Mouse (Mus musculus) embryonic facial prominence, embryonic 13.5 days (tissue): ENCODE measurements around the gene Maml3. TPM values are rescaled to one million over a fixed set of nuclear protein-coding genes. Genes with fewer than 3 reads are reported as not detected.

Experiments
- ATAC-seq: fragments of 200-750 bp; cut with Nextera tagmentation; 2 replicates; pipeline ENCODE4 v1.8.0; 2017; ENCODE audit warnings: low read depth; ENCODE audit not compliant: insufficient number of reproducible peaks, insufficient read depth, low FRiP score, low TSS enrichment
- H3K27ac ChIP-seq: fragments of 300-500 bp; sonication (generic); 2 replicates; pipeline ENCODE4 v1.5.1; 2015; ENCODE audit warnings: moderate library complexity, mild to moderate bottlenecking, inconsistent platforms
- H3K27me3 ChIP-seq: fragments of 300-500 bp; sonication (generic); 2 replicates; pipeline ENCODE4 v1.6.1; 2015; ENCODE audit warnings: mild to moderate bottlenecking, inconsistent platforms
- H3K36me3 ChIP-seq: fragments of 300-500 bp; sonication (generic); 2 replicates; pipeline ENCODE4 v1.6.1; 2015; ENCODE audit warnings: mild to moderate bottlenecking, inconsistent platforms
- H3K4me1 ChIP-seq: fragments of 300-500 bp; sonication (generic); 2 replicates; pipeline ENCODE4 v1.6.1; 2015; ENCODE audit warnings: inconsistent platforms
- H3K4me2 ChIP-seq: fragments of 300-500 bp; sonication (generic); 2 replicates; pipeline ENCODE4 v1.6.1; 2015; ENCODE audit warnings: moderate library complexity, mild to moderate bottlenecking, inconsistent platforms
- H3K4me3 ChIP-seq: fragments of 300-500 bp; sonication (generic); 2 replicates; pipeline ENCODE4 v1.5.1; 2015; ENCODE audit warnings: mild to moderate bottlenecking, inconsistent platforms
- H3K9ac ChIP-seq: fragments of 300-500 bp; sonication (generic); 2 replicates; pipeline ENCODE4 v1.6.1; 2015; ENCODE audit warnings: mild to moderate bottlenecking, inconsistent platforms
- H3K9me3 ChIP-seq: fragments of 300-500 bp; sonication (generic); 2 replicates; pipeline ENCODE4 v1.6.1; 2016; ENCODE audit warnings: inconsistent platforms
- WGBS: fragments of 180-500 bp; shearing (Covaris S2); methylation state at CpG from one replicate; pipeline ENCODE4 v1.1.7; 2015; ENCODE audit warnings: mixed read lengths; 5-methylcytosine and 5-hydroxymethylcytosine counted together
- polyA plus RNA-seq: library from polyadenylated mRNA; unstranded; fragments of >200 nt; fragmentation: Nextera tagmentation; extraction: Ambion mirVana; gene quantifications from 2 replicates; pipeline ENCODE4 v1.2.1, GENCODE M21; 2015

Maml3 gene
- polyA plus RNA-seq, 1 experiment from 2014 or later = 6.5 TPM

DNA sequence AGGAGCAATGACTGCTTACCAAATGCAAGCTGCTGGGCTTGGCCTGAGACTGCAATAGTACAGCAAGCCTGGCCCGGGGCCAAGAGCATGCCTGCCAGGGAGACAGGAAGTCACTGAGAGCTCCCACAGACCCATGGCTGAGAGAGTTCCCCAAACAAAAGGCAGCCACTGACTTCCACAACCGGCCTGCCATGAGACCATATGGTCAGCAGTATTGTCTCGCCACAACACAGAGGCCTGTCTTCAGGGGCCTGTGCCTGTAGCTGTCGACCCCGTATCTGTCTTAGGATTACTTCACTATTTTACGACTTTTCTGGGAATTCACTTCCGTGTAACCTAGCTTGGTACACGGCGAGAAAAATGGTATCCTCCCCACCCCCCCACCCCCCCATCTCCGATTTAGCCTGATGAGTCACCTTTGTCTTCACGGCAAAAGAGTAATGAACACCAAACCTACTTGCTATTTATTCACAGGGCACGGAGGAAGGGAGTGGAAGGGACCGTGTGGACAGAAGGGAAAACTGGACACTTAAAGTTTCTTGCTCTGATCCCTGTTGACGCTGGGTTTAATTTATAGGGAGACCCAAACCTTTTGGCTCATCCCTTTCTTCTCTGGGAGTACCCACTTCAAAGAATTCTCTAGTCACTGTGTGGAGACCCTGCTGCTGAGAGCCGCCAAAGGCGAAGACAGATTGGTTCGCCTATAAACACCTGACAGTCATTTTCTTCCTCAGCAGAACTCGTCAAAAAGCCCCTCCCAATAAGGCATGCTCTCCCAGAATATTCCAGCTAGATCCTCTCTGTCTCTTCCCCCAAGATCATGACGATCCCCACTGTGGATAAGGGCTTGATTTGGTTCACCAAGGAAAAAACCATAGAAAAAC is 16.2 kb downstream of the Maml3 start:
- Histone ChIP-seq H3K4me3 (peak overlapping the region; percentile 8; the same call in 1 of the 2 replicates), H3K4me2 (peak overlapping the region; percentile 49), H3K27me3 (no peaks in the 10 kb centered on the region), H3K4me1 (peaks cover 42% of the 10 kb centered on the region), H3K9ac (0 out of 2 replicates have a peak overlapping the region, but pooled peaks have one; percentile 54), H3K9me3 (no peaks in the 10 kb centered on the region), H3K27ac (peak overlapping the region; percentile 78), H3K36me3 (no peaks in the 10 kb centered on the region)
- WGBS = 21% methylated on average over 19 of the region's 19 CpGs
- peak; percentile 66; the same call in 1 of the 2 replicates for ATAC-seq

DNA sequence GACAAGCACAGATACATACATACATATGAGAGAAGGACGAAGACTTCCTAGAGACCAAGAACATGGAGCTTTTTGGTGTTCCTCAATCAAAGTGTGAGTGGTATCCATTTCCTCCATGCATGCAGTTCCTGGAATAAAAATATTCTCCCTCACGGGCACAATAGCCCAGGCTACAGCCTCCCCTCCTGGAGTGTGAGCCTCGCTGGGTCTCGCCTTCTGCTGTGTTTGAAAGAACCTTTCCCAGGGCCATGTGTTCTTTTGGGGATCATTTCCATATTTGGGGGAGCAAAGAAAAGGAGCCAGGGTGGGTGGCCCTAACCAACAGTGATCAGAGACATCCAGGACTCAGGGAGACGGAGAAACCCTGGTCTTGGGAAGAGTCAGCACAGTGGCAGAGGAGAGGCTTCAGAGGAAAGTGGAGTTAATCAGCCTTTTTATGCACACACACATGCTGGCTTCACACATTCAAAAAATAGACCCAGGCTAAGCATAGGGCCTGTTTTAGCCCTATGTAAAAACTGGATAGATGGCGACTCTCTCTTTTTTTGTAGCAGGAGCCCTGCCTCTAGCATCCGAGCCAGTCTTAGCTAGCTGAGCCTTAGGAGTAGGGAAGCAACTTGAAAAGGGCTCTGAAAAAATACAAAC is 17.1 kb downstream of the Maml3 start:
- no peak overlapping the region; the same call in 1 of the 2 replicates for H3K4me2 ChIP-seq
- no peak overlapping the region for H3K4me3 ChIP-seq
- H3K27ac ChIP-seq = peak overlapping the region; percentile 78
- H3K9ac ChIP-seq = no peak overlapping the region
- peaks cover 42% of the 10 kb centered on the region for H3K4me1 ChIP-seq
- H3K36me3 ChIP-seq = no peaks in the 10 kb centered on the region
- no peak for ATAC-seq
- H3K27me3 ChIP-seq = no peaks in the 10 kb centered on the region
- no peaks in the 10 kb centered on the region for H3K9me3 ChIP-seq
- WGBS = 61% methylated on average over 7 of the region's 7 CpGs

DNA sequence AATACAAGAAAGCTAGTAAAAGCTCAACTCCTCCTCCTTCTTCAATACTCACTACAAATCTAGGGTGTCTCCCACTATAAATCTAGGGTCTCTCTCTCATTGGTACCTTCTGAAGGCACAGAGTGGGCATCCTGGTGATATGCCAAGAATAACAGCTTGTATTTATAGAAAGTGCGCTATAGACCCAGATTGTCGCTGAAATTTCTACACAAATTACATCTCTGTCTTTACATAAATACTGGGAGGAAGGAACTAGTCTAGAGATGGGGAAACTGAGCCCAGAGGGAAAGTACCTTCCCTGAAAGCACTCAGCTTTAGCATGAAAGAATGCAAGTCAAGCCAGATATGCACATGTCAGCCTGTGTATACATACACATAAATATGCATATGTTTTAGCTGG is 26.1 kb downstream of the Maml3 start:
- H3K36me3 ChIP-seq = no peaks in the 10 kb centered on the region
- no peak overlapping the region for H3K9ac ChIP-seq
- H3K4me3 ChIP-seq = no peak overlapping the region
- no peaks in the 10 kb centered on the region for H3K27me3 ChIP-seq
- no peak overlapping the region for H3K4me2 ChIP-seq
- H3K27ac ChIP-seq = no peak overlapping the region
- H3K9me3 ChIP-seq = no peaks in the 10 kb centered on the region
- ATAC-seq = no peak
- H3K4me1 ChIP-seq = peaks cover 4% of the 10 kb centered on the region; the same call in 1 of the 2 replicates
- 81% methylated on average over 2 of the region's 2 CpGs for WGBS

DNA sequence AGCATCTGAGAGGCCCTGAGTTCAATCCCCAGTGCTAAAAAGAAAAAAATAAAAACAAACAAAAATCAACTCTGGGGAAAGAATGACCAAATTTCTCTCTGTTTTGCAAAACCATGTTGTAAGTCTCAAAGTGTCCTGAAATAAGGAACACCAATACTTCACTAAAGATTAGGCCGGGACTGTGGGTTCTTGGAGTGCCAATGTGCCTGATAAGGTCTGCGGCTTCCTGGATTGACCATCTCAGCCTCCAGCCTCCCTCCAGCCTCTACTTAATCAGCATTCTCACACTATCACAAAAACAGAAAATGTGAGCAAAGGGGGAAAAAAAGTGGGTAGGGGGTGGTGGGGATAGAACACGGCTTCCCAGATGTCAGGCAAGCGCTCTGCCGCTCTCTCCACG is 30.9 kb downstream of the Maml3 start:
- no peaks in the 10 kb centered on the region for H3K27me3 ChIP-seq
- H3K4me1 ChIP-seq = peaks cover 28% of the 10 kb centered on the region
- H3K36me3 ChIP-seq = no peaks in the 10 kb centered on the region
- no peak overlapping the region for H3K9ac ChIP-seq
- H3K27ac ChIP-seq = no peak overlapping the region; the same call in 1 of the 2 replicates
- H3K9me3 ChIP-seq = no peaks in the 10 kb centered on the region
- ATAC-seq = no peak
- H3K4me3 ChIP-seq = no peak overlapping the region
- 77% methylated on average over 6 of the region's 6 CpGs for WGBS
- H3K4me2 ChIP-seq = no peak overlapping the region

DNA sequence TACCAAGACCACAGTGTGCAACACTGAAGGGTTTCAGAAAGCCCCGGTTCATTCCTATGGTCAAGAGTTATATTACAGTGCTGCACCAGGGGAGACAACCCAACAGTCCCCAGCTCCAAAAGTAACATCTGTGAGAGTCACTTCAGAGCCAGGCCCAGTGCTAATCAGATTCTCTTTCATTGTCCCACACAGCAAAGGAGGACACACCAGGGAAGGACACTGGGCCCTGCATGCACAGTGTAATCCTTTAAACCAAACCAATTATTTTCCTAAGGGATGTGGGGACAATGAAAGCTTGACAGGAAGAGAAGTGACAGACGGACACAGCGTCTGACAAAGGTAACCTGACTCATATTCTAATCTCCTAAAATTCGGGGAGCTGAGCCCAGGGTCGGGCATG is 32.9 kb downstream of the Maml3 start:
- Histone ChIP-seq H3K4me3 (no peak overlapping the region), H3K4me2 (no peak overlapping the region), H3K4me1 (peaks cover 28% of the 10 kb centered on the region), H3K36me3 (no peaks in the 10 kb centered on the region), H3K27ac (no peak overlapping the region), H3K9ac (no peak overlapping the region), H3K9me3 (no peaks in the 10 kb centered on the region), H3K27me3 (no peaks in the 10 kb centered on the region)
- ATAC-seq = no peak
- WGBS = 39% methylated on average over 5 of the region's 5 CpGs

DNA sequence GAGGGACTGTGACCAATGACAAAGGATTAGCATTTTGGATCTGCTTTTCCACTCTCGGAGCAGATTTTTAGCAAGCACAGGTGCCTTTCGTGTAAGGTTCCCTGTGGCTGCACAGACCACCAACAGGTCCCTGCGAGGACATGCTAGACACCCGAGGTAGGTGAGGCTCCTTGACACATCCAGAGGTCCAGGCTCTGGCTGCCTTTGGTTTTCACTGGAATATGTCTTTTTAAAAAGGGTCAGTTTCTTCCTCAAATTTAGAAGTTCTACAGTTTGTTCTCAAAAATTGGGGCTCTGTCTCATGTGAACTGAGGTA is 34.8 kb downstream of the Maml3 start:
- no peaks in the 10 kb centered on the region for H3K27me3 ChIP-seq
- peaks cover 28% of the 10 kb centered on the region for H3K4me1 ChIP-seq
- peak overlapping the region; percentile 40 for H3K4me3 ChIP-seq
- no peak for ATAC-seq
- H3K9me3 ChIP-seq = no peaks in the 10 kb centered on the region
- no peak overlapping the region for H3K27ac ChIP-seq
- no peaks in the 10 kb centered on the region for H3K36me3 ChIP-seq
- WGBS = 8% methylated on average over 4 of the region's 4 CpGs
- H3K4me2 ChIP-seq = peak overlapping the region; percentile 63
- H3K9ac ChIP-seq = peak overlapping the region; percentile 67; the same call in 1 of the 2 replicates

DNA sequence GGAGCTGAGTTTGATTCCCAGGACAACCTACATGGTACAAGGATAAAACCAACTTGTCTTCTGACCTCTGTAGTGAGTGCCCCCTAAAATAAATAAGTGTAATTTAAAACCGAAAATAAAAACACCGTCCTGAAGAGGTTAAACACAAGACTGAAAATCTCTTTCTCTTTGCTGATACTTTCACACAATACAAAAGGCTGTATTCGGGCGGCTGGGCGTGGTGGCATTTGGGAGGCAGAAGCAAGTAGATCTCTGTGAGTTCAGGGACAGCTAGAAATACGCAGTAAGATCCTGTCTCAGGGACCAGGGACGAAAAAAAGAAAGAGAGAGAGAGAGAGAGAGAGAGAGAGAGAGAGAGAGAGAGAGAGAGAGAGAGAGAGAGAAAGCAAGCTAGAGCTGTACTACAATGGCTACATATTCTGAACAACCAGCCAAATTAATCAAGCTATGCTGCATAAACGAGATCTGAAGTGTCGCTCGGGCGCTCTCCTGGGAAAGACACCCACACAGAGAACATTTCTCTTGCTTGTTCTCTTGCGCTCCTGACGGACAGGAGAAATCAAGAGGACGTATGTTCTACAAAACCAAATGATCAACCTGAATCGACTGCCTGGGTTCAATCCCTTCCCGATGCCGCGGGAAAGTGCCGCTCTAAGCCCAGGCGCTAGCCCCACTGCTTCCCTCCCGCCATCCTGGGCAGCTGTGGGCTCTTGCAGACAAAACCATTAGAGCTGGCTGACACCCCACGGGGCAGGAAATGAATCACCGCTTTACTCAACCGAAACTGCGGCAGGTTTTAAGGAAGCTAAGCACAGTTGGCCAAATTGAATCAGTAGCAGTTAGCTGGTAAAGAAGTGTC is 35.3 kb downstream of the Maml3 start:
- Histone ChIP-seq H3K9ac (peak overlapping the region; percentile 67), H3K27ac (no peak overlapping the region), H3K9me3 (no peaks in the 10 kb centered on the region), H3K36me3 (no peaks in the 10 kb centered on the region), H3K4me3 (peak overlapping the region; percentile 40), H3K27me3 (no peaks in the 10 kb centered on the region), H3K4me2 (peak overlapping the region; percentile 63), H3K4me1 (peaks cover 28% of the 10 kb centered on the region)
- 14% methylated on average over 25 of the region's 25 CpGs for WGBS
- ATAC-seq = no peak

DNA sequence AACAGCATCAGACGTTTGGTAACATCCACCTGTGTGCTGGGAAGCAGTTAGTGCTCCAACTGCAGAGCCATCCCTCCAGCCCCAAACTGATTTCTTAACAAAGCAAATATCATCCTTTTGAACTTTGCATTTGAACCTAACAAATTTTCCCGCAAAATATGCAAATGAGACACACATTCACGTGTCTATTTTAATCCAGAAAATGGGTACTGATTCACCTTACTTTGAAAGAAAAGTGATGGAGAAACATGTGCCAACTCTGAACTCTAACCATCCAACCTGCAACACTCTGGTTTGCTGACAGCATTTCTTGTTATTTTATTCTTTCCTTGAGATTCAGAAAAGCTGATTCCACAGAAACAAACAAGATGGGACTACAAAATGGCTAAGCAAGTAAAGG is 36.0 kb downstream of the Maml3 start:
- Histone ChIP-seq H3K27me3 (no peaks in the 10 kb centered on the region), H3K27ac (no peak overlapping the region), H3K4me3 (no peak overlapping the region), H3K4me1 (peaks cover 24% of the 10 kb centered on the region), H3K36me3 (no peaks in the 10 kb centered on the region), H3K9me3 (no peaks in the 10 kb centered on the region), H3K9ac (no peak overlapping the region), H3K4me2 (no peak overlapping the region)
- no peak for ATAC-seq
- 68% methylated on average over 3 of the region's 3 CpGs for WGBS

DNA sequence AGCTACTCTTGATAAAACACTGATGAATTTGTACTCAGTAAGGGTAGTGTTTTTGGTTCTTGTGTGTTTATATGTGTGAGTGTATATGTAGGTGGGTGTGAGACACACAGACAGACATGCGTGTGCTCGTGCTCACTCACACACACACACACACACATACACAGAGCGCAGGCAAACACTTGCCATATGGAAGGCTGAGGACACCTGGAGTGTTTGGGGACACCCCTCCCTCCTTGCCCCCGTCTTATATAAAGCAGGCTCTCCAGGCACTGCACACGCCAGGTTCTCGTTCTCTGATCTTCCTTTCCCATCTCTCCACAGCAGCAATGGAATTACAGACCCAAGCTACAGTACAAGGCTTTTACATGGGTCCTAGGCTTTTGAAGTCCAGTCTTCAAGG is 37.7 kb downstream of the Maml3 start:
- H3K4me1 ChIP-seq = peaks cover 28% of the 10 kb centered on the region
- H3K9ac ChIP-seq = no peak overlapping the region
- WGBS = 78% methylated on average over 6 of the region's 6 CpGs
- H3K27ac ChIP-seq = no peak overlapping the region
- H3K36me3 ChIP-seq = no peaks in the 10 kb centered on the region
- ATAC-seq = no peak
- no peaks in the 10 kb centered on the region for H3K27me3 ChIP-seq
- no peak overlapping the region for H3K4me2 ChIP-seq
- no peak overlapping the region for H3K4me3 ChIP-seq
- H3K9me3 ChIP-seq = no peaks in the 10 kb centered on the region

DNA sequence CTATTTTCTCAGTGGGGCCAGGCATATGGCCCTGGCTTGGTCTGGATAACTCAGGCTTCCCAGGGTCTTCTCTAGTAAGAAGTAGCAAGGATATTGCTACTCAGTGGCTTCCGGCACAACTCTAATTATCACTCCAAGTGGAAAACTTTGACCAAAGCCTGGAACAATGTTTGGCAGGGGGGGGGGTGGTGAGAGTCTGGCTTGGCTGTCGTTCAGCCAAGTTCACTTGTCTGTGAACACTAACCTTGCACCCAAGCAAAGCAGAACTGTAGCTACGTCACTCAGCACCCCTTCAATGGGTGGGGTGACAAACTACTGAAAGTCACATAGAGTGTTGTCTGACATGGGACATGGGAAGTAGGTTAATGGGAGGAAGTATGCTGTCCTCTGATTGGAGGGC is 38.7 kb downstream of the Maml3 start:
- no peaks in the 10 kb centered on the region for H3K36me3 ChIP-seq
- 64% methylated on average over 3 of the region's 3 CpGs for WGBS
- no peaks in the 10 kb centered on the region for H3K27me3 ChIP-seq
- H3K4me1 ChIP-seq = peaks cover 25% of the 10 kb centered on the region
- H3K4me3 ChIP-seq = no peak overlapping the region
- ATAC-seq = no peak
- H3K9me3 ChIP-seq = no peaks in the 10 kb centered on the region
- H3K4me2 ChIP-seq = no peak overlapping the region
- H3K9ac ChIP-seq = no peak overlapping the region
- H3K27ac ChIP-seq = no peak overlapping the region

DNA sequence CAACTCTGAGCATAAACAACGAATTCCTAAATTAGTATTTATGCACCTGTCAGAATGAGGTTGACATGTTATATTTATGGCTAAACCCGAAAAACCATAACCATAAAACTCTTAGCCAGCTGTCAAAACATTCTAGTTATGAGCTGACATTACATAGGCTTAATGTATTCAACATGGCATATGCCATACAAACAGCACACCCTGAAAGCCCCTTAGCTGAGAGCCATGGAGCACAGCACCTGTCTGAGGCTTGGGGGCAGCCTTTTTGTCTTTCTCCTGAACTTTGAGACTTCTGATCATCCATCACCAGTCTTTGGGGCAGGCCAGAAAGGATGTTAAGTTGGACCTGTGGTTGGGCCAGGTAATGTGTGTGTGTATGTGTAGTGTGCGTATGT is 41.6 kb downstream of the Maml3 start:
- Histone ChIP-seq H3K9me3 (no peaks in the 10 kb centered on the region), H3K36me3 (no peaks in the 10 kb centered on the region), H3K27me3 (no peaks in the 10 kb centered on the region), H3K9ac (no peak overlapping the region), H3K4me2 (no peak overlapping the region), H3K4me3 (no peak overlapping the region), H3K27ac (no peak overlapping the region), H3K4me1 (peaks cover 23% of the 10 kb centered on the region)
- no peak for ATAC-seq
- 66% methylated on average over 3 of the region's 3 CpGs for WGBS
